Mouse (Mus musculus) spleen, adult 2 months (tissue): ENCODE results near the gene Olfr1393.

Source experiments
- CTCF ChIP-seq: fragments of 200-500 bp; IDR thresholded peaks from 2 replicates; pipeline ENCODE4 v1.5.1; 2011; ENCODE audit warnings: mild to moderate bottlenecking, inconsistent platforms; ENCODE audit not compliant: insufficient read depth, insufficient read length, insufficient replicate concordance; ENCODE audit errors: extremely low read depth
- POLR2A ChIP-seq: fragments of 200-500 bp; IDR thresholded peaks from 2 replicates; pipeline ENCODE4 v1.6.1; 2011; ENCODE audit warnings: low read depth, low read length, inconsistent platforms

DNA sequence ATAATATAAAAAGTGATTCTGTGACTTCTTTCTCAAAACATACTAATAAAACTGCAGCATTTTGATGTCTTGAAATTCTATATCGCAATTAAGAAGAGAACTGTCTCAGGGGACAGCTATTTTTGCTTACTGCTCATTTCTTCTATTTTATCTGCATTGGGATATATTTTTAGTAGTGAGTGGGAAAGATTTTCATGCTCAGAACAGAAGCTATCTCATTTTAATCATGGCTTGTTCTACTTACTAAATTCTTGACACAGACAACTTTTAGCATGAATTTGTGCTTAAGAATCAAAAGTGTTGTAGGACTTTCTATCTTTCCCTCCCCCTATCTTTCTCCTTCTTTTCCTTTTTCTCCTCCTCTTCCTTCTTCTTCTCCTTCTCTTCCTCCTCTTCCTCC is 51.6 kb downstream of the Olfr1393 start:
- TF ChIP-seq POLR2A (no peak), CTCF (no peak)
